Mouse (Mus musculus) liver, adult 2 months (tissue): Measurements from ENCODE around the gene Plekhg2. TPM values are rescaled to one million over a fixed set of nuclear protein-coding genes. Genes with fewer than 3 reads are reported as not detected.
A peak's percentile ranks its signal among the peaks of the same experiment; 100 is the strongest.

Source experiments
- DNase-seq: peaks from one replicate; pipeline ENCODE4 v3.0.0-alpha.2; 2011; ENCODE audit warnings: low read depth, low spot score; ENCODE audit errors: extremely low read depth
- H3K27ac ChIP-seq: fragments of 200-500 bp; replicated peaks from 2 replicates; pipeline ENCODE4 v1.5.1; 2012; ENCODE audit warnings: low read depth, mild to moderate bottlenecking, control low read depth, inconsistent platforms, low read length; ENCODE audit not compliant: insufficient read depth
- H3K27me3 ChIP-seq: fragments of 200-500 bp; 2 replicates; pipeline ENCODE4 v1.6.1; 2012; ENCODE audit warnings: mild to moderate bottlenecking, moderate library complexity, low read length, inconsistent platforms; ENCODE audit not compliant: control insufficient read depth, insufficient read depth
- H3K36me3 ChIP-seq: fragments of 200-500 bp; 2 replicates; pipeline ENCODE4 v1.6.1; 2012; ENCODE audit warnings: low read length, inconsistent platforms; ENCODE audit not compliant: control insufficient read depth, insufficient read depth
- H3K4me1 ChIP-seq: fragments of 200-500 bp; 2 replicates; pipeline ENCODE4 v1.6.1; 2011; ENCODE audit warnings: low read length; ENCODE audit not compliant: control insufficient read depth, insufficient read depth
- H3K4me3 ChIP-seq: fragments of 200-500 bp; 2 replicates; pipeline ENCODE4 v1.5.1; 2011; ENCODE audit warnings: low read depth, mild to moderate bottlenecking, control low read depth, low read length, moderate library complexity; ENCODE audit not compliant: insufficient read depth
- H3K79me2 ChIP-seq: fragments of 200-500 bp; 2 replicates; pipeline ENCODE4 v1.6.1; 2012; ENCODE audit warnings: inconsistent platforms, mild to moderate bottlenecking, low read length, moderate library complexity; ENCODE audit not compliant: control insufficient read depth, insufficient read depth
- H3K9ac ChIP-seq: fragments of 200-500 bp; 2 replicates; pipeline ENCODE4 v1.6.1; 2012; ENCODE audit warnings: low read depth, mild to moderate bottlenecking, control low read depth, inconsistent platforms, low read length
- CTCF ChIP-seq: fragments of 200-500 bp; IDR thresholded peaks from 2 replicates; pipeline ENCODE4 v1.5.1; 2011; ENCODE audit warnings: low read depth, low read length, control low read depth
- POLR2A ChIP-seq: fragments of 200-500 bp; IDR thresholded peaks from 2 replicates; pipeline ENCODE4 v1.6.1; 2011; ENCODE audit warnings: low read length, control low read depth; ENCODE audit not compliant: insufficient read depth; ENCODE audit errors: extremely low read depth
- WGBS: fragments of 180-500 bp; shearing (Covaris S2); methylation state at CpG from one replicate; pipeline ENCODE4 v1.1.7; 2018; 5-methylcytosine and 5-hydroxymethylcytosine counted together
- polyA plus RNA-seq: library from polyadenylated mRNA; depleted of rRNA; stranded (reverse); fragments of >200 nt; gene quantifications from 2 replicates; pipeline ENCODE4 v1.2.3, GENCODE M21; 2012
- total RNA-seq: library from RNA; depleted of rRNA; stranded (reverse); fragments of >200 nt; gene quantifications from 2 replicates; pipeline ENCODE4 v1.2.3, GENCODE M21; 2014

Gene Plekhg2
- total and polyA plus RNA-seq, 2 experiments = 0.65 to 3.5 TPM

DNA sequence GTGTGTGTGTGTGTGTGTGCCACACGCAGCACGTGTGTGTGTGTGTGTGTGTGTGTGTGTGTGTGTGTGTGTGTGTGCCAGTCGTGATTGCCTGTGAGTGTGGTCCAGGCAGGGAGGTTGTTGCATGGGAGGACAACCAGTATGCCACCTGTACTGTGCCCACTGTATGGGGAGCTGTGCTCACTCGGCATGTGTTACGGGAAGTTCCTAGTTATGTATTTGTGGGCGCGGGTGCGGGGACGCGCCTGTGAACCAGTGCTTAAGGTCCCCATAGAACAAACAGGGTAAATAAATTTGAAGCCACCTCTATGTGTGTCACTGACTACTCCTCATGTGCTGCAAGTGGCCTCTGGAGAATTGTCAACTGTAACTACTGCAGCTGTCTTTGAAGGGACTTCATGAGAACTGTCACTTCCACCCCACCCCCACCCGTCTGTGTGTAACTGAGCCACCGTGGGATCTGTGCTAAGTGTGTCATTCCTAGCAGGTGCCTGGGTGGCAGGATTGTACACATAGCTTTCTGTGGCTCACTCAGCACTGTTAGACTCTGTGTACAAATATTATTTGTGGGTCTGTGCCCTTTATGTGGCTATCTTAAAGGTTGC, 10.1 kb upstream of the Plekhg2 start:
- DNase-seq = no peak
- Histone ChIP-seq H3K27ac (peak overlapping the region; percentile 100), H3K4me1 (peaks cover 25% of the 10 kb centered on the region; the same call in 1 of the 2 replicates), H3K79me2 (peaks cover 15% of the 10 kb centered on the region), H3K4me3 (peak overlapping the region; percentile 70), H3K36me3 (peaks cover 5% of the 10 kb centered on the region), H3K27me3 (no peaks in the 10 kb centered on the region), H3K9ac (peak overlapping the region; percentile 56)
- TF ChIP-seq POLR2A = no peak
- TF ChIP-seq CTCF = no peak
- WGBS = 2% methylated on average over 11 of the region's 12 CpGs

DNA sequence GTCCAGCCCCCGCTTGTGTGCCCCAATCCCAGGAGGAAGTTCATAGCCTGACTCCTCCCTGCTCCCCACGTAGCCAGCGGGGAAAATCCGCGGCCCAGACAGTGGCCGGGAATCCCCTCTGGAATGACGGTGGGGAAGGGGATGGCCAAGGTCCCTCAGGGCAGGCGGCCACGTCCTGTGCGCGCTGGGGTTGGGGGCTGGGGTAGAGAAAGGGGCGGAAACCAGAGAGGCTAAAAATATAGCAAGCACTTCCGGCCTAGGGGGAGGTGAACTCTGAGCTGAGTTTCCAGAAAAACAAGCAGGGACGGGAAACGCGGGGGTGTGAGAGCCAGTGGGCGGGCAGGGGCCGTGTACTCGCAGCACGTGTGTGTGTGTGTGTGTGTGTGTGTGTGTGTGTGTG, 9.5 kb upstream of the Plekhg2 start:
- peaks cover 25% of the 10 kb centered on the region; the same call in 1 of the 2 replicates for H3K4me1 ChIP-seq
- WGBS = under 1% methylated on average over 20 of the region's 20 CpGs
- DNase-seq = peak; percentile 86

DNA sequence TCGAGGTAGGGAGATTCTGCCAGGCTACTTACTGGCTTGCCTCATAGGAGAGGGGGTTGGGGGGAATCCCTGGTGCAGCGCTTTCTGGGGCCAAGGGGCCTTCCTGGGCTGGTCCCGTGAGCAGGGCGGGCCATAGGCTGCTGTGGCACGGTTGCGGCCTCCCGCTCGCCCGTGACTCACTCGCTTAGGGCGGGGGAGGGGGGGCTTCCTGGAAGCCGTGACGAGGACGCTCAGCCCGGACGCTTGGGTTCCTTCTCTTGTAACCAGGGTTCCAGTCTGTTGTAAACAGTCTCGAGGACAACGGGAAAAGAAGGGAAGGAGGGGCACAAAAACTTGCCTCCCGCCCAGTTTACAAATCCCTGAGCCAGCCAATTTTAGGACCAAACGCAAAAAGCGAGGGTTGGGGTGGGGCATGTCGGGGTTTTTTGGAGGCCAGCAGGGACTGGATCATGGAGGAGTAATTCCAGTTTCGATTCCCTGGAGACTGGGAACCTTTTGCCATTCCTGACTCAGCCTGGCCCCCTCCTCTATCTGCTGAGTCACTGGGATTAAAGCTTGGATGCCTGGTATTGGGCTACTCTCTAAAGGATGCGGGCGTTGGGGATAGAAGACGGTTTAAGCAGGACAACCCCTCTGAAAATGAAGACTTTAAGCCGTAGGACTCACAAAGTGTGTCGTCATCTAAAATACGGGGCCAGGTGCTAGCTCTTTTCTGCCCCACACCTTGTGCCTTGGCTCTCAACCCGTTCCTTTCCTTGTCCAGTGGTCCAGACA, 8.8 kb upstream of the Plekhg2 start:
- Histone ChIP-seq H3K79me2 (peaks cover 20% of the 10 kb centered on the region), H3K4me3 (peak overlapping the region; percentile 70), H3K4me1 (peaks cover 23% of the 10 kb centered on the region; the same call in 1 of the 2 replicates), H3K9ac (peak overlapping the region; percentile 90), H3K27ac (peak overlapping the region; percentile 100), H3K27me3 (no peaks in the 10 kb centered on the region), H3K36me3 (peaks cover 8% of the 10 kb centered on the region)
- TF ChIP-seq POLR2A = 0 out of 2 replicates have a peak, but pooled peaks have one; percentile 18
- TF ChIP-seq CTCF = no peak
- WGBS = 2% methylated on average over 30 of the region's 30 CpGs
- DNase-seq = peak; percentile 83

More for the DNA sequence above, 9.5 kb upstream of the Plekhg2 start:
- peak overlapping the region; percentile 90 for H3K9ac ChIP-seq
- peak overlapping the region; percentile 100 for H3K27ac ChIP-seq
- peak overlapping the region; percentile 70 for H3K4me3 ChIP-seq
- peaks cover 8% of the 10 kb centered on the region for H3K36me3 ChIP-seq
- no peaks in the 10 kb centered on the region for H3K27me3 ChIP-seq
- peaks cover 20% of the 10 kb centered on the region for H3K79me2 ChIP-seq
- TF ChIP-seq POLR2A (0 out of 2 replicates have a peak, but pooled peaks have one; percentile 29), CTCF (no peak)

DNA sequence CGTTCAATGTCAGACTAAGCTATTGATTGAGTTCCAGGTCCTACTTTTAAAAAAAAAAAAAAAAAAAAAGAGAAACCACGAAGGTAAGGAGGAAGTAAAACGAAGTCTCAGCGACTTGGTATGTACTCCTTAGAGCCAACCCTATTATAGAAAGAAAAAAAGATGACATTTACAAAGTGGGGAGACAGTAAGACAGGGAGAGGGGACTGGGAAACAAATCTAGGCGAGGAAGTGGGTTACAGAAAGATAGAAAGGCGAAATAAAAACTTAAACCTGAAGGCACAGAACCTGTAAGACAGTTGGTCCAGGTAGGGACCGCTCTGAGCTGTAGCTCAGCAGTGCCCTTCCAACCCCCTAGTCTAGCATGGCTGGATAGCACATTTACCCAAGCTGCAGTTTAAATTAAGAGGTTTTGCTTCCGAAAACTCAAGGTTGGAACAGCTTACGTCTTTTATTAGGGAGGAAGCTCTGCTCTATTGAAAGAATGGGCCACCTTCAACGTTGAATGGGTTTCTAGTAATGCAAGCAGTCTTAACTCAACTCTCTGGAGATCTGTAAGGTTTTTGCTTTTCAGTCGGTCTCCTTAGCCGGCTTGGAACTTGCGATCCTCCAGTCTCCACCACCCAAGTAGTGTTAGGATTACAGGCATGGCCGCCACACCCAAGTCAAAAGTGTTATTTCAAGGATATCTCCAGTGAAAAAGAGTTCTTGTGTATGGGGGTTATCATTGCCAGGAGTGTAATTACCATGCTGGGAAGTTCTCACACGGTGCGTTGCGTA, 8.0 kb upstream of the Plekhg2 start, which contains the start of gene Zfp36:
Zfp36 (minus strand) TSS at position 17 of the 780 bp plus-strand sequence.
- Histone ChIP-seq H3K4me3 (peak within 1 kb of the TSS; percentile 96), H3K27ac (peak within 1 kb of the TSS; percentile 100), H3K27me3 (no peaks in the 10 kb centered on the region), H3K36me3 (peaks cover 8% of the 10 kb centered on the region), H3K9ac (peak within 1 kb of the TSS; percentile 99), H3K79me2 (peaks cover 20% of the 10 kb centered on the region), H3K4me1 (peaks cover 22% of the 10 kb centered on the region; the same call in 1 of the 2 replicates)
- no peak for TF ChIP-seq POLR2A
- TF ChIP-seq CTCF = no peak
- WGBS = 46% methylated on average over 17 of the region's 17 CpGs
- DNase-seq = peak; percentile 18

DNA sequence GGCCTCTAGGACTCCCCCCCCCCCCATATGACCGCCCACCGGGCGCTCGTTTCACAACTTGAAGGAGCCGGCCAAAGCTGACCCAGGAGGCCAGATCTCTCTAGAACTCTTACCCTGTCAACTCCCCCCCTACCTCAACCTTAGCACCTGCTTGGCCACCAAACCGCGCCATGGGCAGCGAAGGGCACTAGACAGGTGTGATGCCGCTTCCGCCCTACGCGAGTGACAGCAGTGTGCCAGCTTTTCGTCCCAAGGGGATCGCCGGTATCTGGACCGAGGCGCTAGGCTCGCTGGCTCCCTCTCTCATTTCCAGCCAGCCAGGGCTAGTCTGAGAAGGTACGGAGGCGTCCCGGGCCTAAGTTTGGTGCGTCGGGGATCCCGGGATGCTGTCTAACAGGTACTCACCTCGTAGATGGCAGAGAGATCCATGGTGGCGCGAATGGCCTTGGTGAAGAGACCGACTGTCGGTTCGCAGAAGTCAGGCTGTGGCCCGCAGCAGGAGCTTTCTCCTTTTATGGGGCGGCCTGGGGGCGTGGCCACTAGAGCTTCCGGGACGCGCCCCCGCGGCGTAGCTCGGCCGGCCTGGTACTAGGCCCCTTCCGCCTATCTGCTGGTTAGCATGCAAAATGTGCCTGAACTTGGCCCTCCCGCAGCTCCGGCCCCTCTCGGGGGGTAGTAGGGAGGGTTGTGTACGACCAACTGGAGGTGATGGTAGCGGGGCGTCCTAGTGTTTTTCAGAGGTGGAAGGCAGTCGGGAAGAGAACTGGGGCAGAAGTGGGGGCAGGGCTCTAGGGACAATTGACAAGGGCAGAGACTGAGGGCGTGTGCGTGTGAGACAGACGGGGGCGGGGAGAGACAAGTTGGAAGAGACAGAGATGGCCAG, 6.6 kb upstream of the Plekhg2 start:
- WGBS = under 1% methylated on average over 53 of the region's 53 CpGs

More for the DNA sequence above, 6.6 kb upstream of the Plekhg2 start:
- Histone ChIP-seq H3K36me3 (peaks cover 8% of the 10 kb centered on the region), H3K4me3 (peak overlapping the region; percentile 96), H3K79me2 (peaks cover 20% of the 10 kb centered on the region), H3K9ac (peak overlapping the region; percentile 99), H3K27ac (peak overlapping the region; percentile 97), H3K4me1 (peaks cover 25% of the 10 kb centered on the region; the same call in 1 of the 2 replicates), H3K27me3 (no peaks in the 10 kb centered on the region)
- DNase-seq = peak; percentile 93
- TF ChIP-seq CTCF (no peak; the same call in 1 of the 2 replicates), POLR2A (peak; percentile 100)
